Mouse (Mus musculus) kidney, adult 2 months (tissue): ENCODE data around the gene AB124611. TPM values are rescaled to one million over a fixed set of nuclear protein-coding genes. Genes with fewer than 3 reads are reported as not detected.
A peak's percentile ranks its signal among the peaks of the same experiment; 100 is the strongest.

Experiments
- DNase-seq: peaks from one replicate; pipeline ENCODE4 v3.0.0; 2021
- H3K27ac ChIP-seq: fragments of 200-500 bp; 2 replicates; pipeline ENCODE4 v1.5.1; 2012; ENCODE audit warnings: low read depth, low read length, control low read depth, inconsistent platforms; ENCODE audit not compliant: insufficient read depth
- H3K27me3 ChIP-seq: fragments of 200-500 bp; replicated peaks from 2 replicates; pipeline ENCODE4 v1.6.1; 2012; ENCODE audit warnings: mild to moderate bottlenecking, moderate library complexity, low read length, inconsistent platforms; ENCODE audit not compliant: control insufficient read depth, insufficient read depth
- H3K36me3 ChIP-seq: fragments of 200-500 bp; 2 replicates; pipeline ENCODE4 v1.6.1; 2012; ENCODE audit warnings: mild to moderate bottlenecking, moderate library complexity, low read length, inconsistent platforms; ENCODE audit not compliant: control insufficient read depth, insufficient read depth
- H3K4me1 ChIP-seq: fragments of 200-500 bp; 2 replicates; pipeline ENCODE4 v1.6.1; 2011; ENCODE audit warnings: low read length; ENCODE audit not compliant: control insufficient read depth, insufficient read depth
- H3K4me3 ChIP-seq: fragments of 200-500 bp; 2 replicates; pipeline ENCODE4 v1.5.1; 2011; ENCODE audit warnings: mild to moderate bottlenecking, low read depth, low read length, control low read depth; ENCODE audit not compliant: insufficient read depth
- CTCF ChIP-seq: fragments of 200-500 bp; conservative IDR thresholded peaks from 2 replicates; pipeline ENCODE4 v1.5.1; 2011; ENCODE audit warnings: low read depth, mild to moderate bottlenecking, control low read depth, low read length, moderate library complexity, mixed read lengths; ENCODE audit not compliant: insufficient read depth, insufficient read length
- POLR2A ChIP-seq: fragments of 200-500 bp; IDR thresholded peaks from one replicate; pipeline ENCODE4 v1.6.1; 2011; ENCODE audit warnings: low read depth, low read length, control low read depth
- WGBS: fragments of 180-500 bp; shearing (Covaris S2); methylation state at CpG from one replicate; pipeline ENCODE4 v1.1.7; 2018; 5-methylcytosine and 5-hydroxymethylcytosine counted together
- polyA plus RNA-seq: library from polyadenylated mRNA; depleted of rRNA; stranded (reverse); fragments of >200 nt; gene quantifications from 2 replicates; pipeline ENCODE4 v1.2.3, GENCODE M21; 2012

The AB124611 gene
- polyA plus RNA-seq, 1 experiment, result 2.6 TPM

DNA sequence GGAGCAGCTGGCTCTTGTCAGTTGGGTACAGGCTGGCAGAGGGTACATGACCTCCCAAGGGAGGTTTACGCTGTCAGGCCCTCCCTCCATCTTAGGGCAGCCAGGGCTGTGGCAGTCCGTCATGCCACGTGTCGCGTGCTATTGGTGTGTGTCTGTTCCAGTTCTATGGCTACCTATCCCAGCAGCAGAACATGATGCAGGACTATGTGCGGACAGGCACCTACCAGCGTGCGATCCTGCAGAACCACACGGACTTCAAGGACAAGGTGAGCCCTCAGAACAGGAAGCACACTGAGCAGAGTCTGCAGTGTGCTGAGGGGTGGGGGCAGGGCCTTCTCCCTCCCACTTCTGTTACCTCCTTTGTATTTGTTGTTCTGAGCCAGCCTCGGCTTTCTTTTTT, 49.3 kb downstream of the AB124611 start:
- WGBS, result 83% methylated on average over 10 of the region's 10 CpGs
- TF ChIP-seq CTCF (no peak), POLR2A (no peak)
- H3K4me3 ChIP-seq, result no peak overlapping the region
- no peak for DNase-seq
- no peak overlapping the region for H3K27ac ChIP-seq
- H3K4me1 ChIP-seq, result no peaks in the 10 kb centered on the region
- no peaks in the 10 kb centered on the region for H3K36me3 ChIP-seq
- no peaks in the 10 kb centered on the region for H3K27me3 ChIP-seq

DNA sequence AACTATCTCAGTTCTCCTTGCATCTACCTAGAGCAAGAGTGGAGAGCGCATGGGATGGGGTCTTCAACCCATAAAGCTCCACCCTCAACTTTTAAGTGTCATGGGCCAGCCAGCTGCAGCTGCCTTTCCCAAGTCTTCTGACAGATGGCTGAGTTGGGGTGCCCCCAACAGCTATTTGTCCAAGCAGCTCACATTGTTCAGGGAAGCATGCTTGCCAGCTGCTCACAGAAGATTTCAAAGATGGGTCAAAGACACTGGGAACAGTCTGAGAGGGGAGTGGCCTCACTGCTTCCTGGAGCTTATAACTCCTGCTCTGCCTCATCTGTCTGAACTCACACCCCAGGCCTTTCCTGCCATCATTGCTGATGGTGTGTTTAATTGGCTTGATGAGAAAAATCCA, 50.3 kb downstream of the AB124611 start:
- TF ChIP-seq POLR2A, result no peak
- no peak for TF ChIP-seq CTCF
- Histone ChIP-seq H3K4me3 (no peak overlapping the region), H3K27ac (no peak overlapping the region), H3K4me1 (no peaks in the 10 kb centered on the region), H3K27me3 (no peaks in the 10 kb centered on the region), H3K36me3 (no peaks in the 10 kb centered on the region; the same call in 1 of the 2 replicates)
- DNase-seq, result no peak
- 86% methylated on average over 1 of the region's 1 CpGs for WGBS

DNA sequence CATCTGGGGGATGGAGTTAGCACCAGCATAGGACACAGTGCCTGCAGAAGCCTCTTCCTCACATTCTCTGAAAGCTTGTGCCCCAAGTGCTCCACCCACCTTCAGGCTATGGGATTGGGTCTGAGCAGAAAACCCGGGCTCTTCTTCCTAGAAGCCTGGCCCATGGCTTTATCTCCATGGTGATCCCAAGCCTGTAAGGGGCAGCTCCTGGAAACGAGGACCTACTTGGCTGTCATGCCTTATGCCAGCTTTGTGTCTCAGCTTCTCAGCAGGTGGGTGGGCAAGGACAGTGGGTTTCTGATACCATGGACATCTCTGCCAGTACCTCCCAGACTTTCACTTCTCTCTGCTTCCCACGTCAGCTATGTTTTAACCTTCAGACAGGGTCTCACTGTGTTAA, 52.2 kb downstream of the AB124611 start:
- TF ChIP-seq POLR2A, result no peak
- TF ChIP-seq CTCF, result no peak
- Histone ChIP-seq H3K4me3 (no peak overlapping the region), H3K27ac (no peak overlapping the region), H3K36me3 (no peaks in the 10 kb centered on the region; the same call in 1 of the 2 replicates), H3K27me3 (no peaks in the 10 kb centered on the region), H3K4me1 (no peaks in the 10 kb centered on the region)
- no peak for DNase-seq
- 77% methylated on average over 3 of the region's 3 CpGs for WGBS

DNA sequence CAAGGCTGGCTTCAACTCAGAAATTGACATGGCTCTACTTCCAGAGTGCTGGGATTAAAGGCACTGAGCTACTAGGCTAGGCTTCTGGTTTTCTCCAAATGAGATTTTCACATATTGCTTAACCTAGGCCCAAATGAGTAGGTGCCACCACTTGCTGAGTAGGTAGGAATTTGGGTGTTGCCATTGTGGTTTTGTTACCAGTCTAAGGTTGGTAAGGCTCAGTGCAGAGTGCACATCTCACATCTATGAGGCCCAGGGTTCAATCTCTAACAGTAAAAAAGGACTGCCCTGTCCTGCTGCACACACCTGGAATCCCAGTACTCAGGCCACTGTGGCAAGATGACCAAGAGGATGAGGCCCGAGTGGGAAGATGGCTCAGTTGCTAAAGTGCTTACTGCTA, 59.4 kb downstream of the AB124611 start:
- no peak for DNase-seq
- no peak for TF ChIP-seq POLR2A
- no peak for TF ChIP-seq CTCF
- no peak overlapping the region for H3K27ac ChIP-seq
- H3K4me3 ChIP-seq, result no peak overlapping the region
- 77% methylated on average over 1 of the region's 1 CpGs for WGBS
- H3K36me3 ChIP-seq, result no peaks in the 10 kb centered on the region; the same call in 1 of the 2 replicates
- H3K4me1 ChIP-seq, result no peaks in the 10 kb centered on the region
- H3K27me3 ChIP-seq, result no peaks in the 10 kb centered on the region

DNA sequence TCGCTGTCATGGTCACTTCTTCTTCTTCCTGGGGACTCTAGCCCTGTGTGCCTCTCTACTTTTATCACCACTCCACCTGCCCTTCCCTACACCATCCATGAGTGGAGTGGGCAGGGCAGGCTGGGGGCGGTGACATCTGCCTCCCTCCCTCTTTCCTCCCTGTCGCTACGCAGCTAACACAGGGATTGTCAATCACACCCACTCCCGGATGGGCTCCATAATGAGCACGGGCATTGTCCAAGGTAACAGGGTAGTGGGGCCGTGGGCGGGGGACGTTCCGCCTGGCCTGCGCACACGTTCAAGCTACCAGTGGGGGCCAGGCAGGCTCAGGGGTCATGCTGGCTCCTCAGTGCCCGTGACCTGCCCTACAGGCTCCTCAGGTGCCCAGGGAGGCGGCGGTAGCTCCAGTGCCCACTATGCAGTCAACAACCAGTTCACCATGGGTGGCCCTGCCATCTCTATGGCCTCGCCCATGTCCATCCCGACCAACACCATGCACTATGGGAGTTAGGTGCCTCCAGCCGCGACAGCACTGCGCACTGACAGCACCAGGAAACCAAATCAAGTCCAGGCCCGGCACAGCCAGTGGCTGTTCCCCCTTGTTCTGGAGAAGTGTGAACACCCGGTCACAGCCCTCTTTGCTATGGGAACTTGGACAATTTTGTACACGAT, 61.8 kb downstream of the AB124611 start:
- no peak overlapping the region for H3K4me3 ChIP-seq
- TF ChIP-seq CTCF (no peak), POLR2A (no peak)
- no peak for DNase-seq
- H3K27ac ChIP-seq, result no peak overlapping the region
- WGBS, result 80% methylated on average over 23 of the region's 23 CpGs
- H3K36me3 ChIP-seq, result no peaks in the 10 kb centered on the region
- peaks cover 3% of the 10 kb centered on the region; the same call in 1 of the 2 replicates for H3K4me1 ChIP-seq
- no peaks in the 10 kb centered on the region for H3K27me3 ChIP-seq

DNA sequence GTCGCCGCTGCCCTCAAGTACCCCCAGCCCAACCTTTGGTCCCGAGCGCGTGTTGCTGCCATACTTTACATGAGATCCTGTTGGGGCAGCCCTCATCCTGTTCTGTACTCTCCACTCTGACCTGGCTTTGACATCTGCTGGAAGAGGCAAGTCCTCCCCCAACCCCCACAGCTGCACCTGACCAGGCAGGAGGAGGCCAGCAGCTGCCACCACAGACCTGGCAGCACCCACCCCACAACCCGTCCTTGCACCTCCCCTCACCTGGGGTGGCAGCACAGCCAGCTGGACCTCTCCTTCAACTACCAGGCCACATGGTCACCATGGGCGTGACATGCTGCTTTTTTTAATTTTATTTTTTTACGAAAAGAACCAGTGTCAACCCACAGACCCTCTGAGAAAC, 62.4 kb downstream of the AB124611 start:
- no peak overlapping the region for H3K27ac ChIP-seq
- no peak for TF ChIP-seq POLR2A
- no peak for TF ChIP-seq CTCF
- H3K4me3 ChIP-seq, result no peak overlapping the region
- no peaks in the 10 kb centered on the region for H3K27me3 ChIP-seq
- DNase-seq, result peak; percentile 17
- peaks cover 3% of the 10 kb centered on the region; the same call in 1 of the 2 replicates for H3K4me1 ChIP-seq
- no peaks in the 10 kb centered on the region for H3K36me3 ChIP-seq
- WGBS, result 69% methylated on average over 8 of the region's 8 CpGs

DNA sequence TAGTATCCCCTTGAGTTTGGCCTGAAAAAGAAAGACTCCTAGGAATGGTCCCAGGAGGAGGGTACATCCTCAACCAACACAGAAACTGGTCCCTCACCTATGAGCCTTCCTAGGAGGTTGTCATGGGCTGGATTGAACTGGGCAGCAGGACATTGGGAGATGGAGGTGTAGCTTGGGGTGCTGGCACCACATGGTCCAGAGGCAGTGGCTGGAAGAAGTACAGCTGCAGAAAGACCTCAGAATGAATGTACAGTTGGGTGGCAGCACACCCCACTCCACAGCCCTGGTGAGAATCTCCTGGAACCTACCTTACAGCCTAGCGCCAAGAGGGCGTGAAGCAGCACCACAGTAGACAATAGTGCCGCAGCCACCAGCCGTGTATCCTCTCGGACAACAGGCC, 63.6 kb downstream of the AB124611 start:
- no peaks in the 10 kb centered on the region for H3K36me3 ChIP-seq
- DNase-seq, result no peak

DNA sequence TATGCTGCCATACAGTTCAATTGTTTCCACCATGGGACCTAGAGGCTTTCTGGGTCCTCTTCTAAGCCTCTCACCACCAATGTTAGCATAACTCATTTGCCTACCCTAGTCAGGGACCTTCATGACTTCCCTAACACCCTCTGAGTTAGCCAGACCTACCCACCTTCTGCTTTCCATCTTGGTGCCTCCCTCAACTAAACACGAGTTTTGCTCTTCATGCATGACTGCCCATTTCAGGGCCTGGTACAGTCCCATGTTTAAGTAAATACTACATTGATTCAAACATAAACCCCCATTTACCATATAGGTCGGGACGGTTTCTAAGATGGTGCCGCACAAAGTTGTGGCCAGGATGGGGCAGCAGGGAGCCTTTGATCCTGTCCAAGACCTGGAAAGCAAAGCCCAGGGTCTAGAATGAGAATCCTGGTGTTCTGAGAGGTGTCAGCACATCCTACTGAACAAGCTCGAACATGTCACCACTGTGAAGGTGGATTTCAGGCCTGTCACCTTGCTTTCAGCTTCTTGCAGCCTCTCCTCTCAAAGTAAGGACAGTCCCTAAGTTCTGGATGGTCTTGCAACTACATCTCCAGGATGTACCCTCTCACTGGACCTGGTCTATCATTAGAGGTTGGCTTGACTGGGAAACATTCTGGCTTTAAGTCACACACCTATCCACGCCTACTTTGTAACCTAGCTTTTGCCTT, 65.3 kb downstream of the AB124611 start:
- Histone ChIP-seq H3K4me3 (no peak overlapping the region), H3K27ac (no peak overlapping the region), H3K4me1 (peaks cover 6% of the 10 kb centered on the region; the same call in 1 of the 2 replicates), H3K36me3 (no peaks in the 10 kb centered on the region), H3K27me3 (no peaks in the 10 kb centered on the region)
- 72% methylated on average over 6 of the region's 6 CpGs for WGBS
- TF ChIP-seq POLR2A (no peak), CTCF (no peak)
- no peak for DNase-seq

More for the DNA sequence above, 63.6 kb downstream of the AB124611 start:
- H3K4me1 ChIP-seq, result peaks cover 6% of the 10 kb centered on the region; the same call in 1 of the 2 replicates
- H3K4me3 ChIP-seq, result no peak overlapping the region
- no peaks in the 10 kb centered on the region for H3K27me3 ChIP-seq
- 88% methylated on average over 5 of the region's 5 CpGs for WGBS
- TF ChIP-seq POLR2A, result no peak
- no peak for TF ChIP-seq CTCF
- no peak overlapping the region for H3K27ac ChIP-seq
